Mouse (Mus musculus): ENCODE measurements at regions not wholly inside any gene's neighbourhood (a gene's known extent, or its start where the extent isn't known, plus 50 kb on each side); places are given as distances from the start of the nearest gene placed in this dataset.
"Not testable (repeated sequence)": the region's sequence is repeated elsewhere in the genome, so short reads cannot be mapped to it uniquely, and the experiment has no call there.

GRCm38 (mm10) chr3:21149618-21150017 lies 782.6 kb upstream of the Agtr1b start:
- Histone ChIP-seq H3K4me3 (ENCODE audit: low read depth, low read length) (no peak overlapping the region), H3K27me3 (ENCODE audit: control insufficient read depth, insufficient read depth, low read length) (no peaks in the 10 kb centered on the region), H3K9ac (replicated peaks; ENCODE audit: low read depth, low read length) (no peak overlapping the region), H3K4me2 (ENCODE audit: low read depth, low read length) (no peak overlapping the region), H3K4me1 (ENCODE audit: control insufficient read depth, insufficient read depth, low read length) (no peaks in the 10 kb centered on the region), H3K36me3 (ENCODE audit: control insufficient read depth, insufficient read depth, low read length) (no peaks in the 10 kb centered on the region), H3K27ac (ENCODE audit: low read depth, low read length) (no peak overlapping the region), H3K9me3 (ENCODE audit: control insufficient read depth, low read length) (no peaks in the 10 kb centered on the region)
- no peak for ATAC-seq (ENCODE audit: low read depth)

GRCm38 (mm10) chr3:21128821-21129504 lies 762.0 kb upstream of the Agtr1b start:
- WGBS: 91% methylated on average over 1 of the region's 1 CpGs
- Histone ChIP-seq H3K9ac (replicated peaks; ENCODE audit: low read depth, low read length) (no peak overlapping the region), H3K4me2 (ENCODE audit: low read depth, low read length) (no peak overlapping the region), H3K27ac (ENCODE audit: low read depth, low read length) (no peak overlapping the region), H3K36me3 (ENCODE audit: control insufficient read depth, insufficient read depth, low read length) (no peaks in the 10 kb centered on the region), H3K4me1 (ENCODE audit: control insufficient read depth, insufficient read depth, low read length) (no peaks in the 10 kb centered on the region), H3K9me3 (ENCODE audit: control insufficient read depth, low read length) (no peaks in the 10 kb centered on the region), H3K4me3 (ENCODE audit: low read depth, low read length) (no peak overlapping the region), H3K27me3 (ENCODE audit: control insufficient read depth, insufficient read depth, low read length) (no peaks in the 10 kb centered on the region)
- no peak for ATAC-seq (ENCODE audit: low read depth)

GRCm38 (mm10) chr3:21126191-21126590 lies 759.2 kb upstream of the Agtr1b start:
- no peak overlapping the region for H3K4me3 ChIP-seq (ENCODE audit: low read depth, low read length)
- no peaks in the 10 kb centered on the region for H3K36me3 ChIP-seq (ENCODE audit: control insufficient read depth, insufficient read depth, low read length)
- H3K27ac ChIP-seq (ENCODE audit: low read depth, low read length): no peak overlapping the region
- H3K4me1 ChIP-seq (ENCODE audit: control insufficient read depth, insufficient read depth, low read length): no peaks in the 10 kb centered on the region
- no peaks in the 10 kb centered on the region for H3K27me3 ChIP-seq (ENCODE audit: control insufficient read depth, insufficient read depth, low read length)
- no peaks in the 10 kb centered on the region for H3K9me3 ChIP-seq (ENCODE audit: control insufficient read depth, low read length)
- no peak overlapping the region for H3K4me2 ChIP-seq (ENCODE audit: low read depth, low read length)
- no peak overlapping the region for H3K9ac ChIP-seq (replicated peaks; ENCODE audit: low read depth, low read length)
- no peak for ATAC-seq (ENCODE audit: low read depth)

GRCm38 (mm10) chr3:21118164-21118902 lies 751.4 kb upstream of the Agtr1b start:
- no peak for ATAC-seq (ENCODE audit: low read depth)
- H3K4me3 ChIP-seq (ENCODE audit: low read depth, low read length): no peak overlapping the region
- no peak overlapping the region for H3K27ac ChIP-seq (ENCODE audit: low read depth, low read length)
- no peak overlapping the region for H3K9ac ChIP-seq (replicated peaks; ENCODE audit: low read depth, low read length)
- 71% methylated on average over 1 of the region's 1 CpGs for WGBS
- H3K9me3 ChIP-seq (ENCODE audit: control insufficient read depth, low read length): no peaks in the 10 kb centered on the region
- H3K36me3 ChIP-seq (ENCODE audit: control insufficient read depth, insufficient read depth, low read length): no peaks in the 10 kb centered on the region
- H3K4me1 ChIP-seq (ENCODE audit: control insufficient read depth, insufficient read depth, low read length): no peaks in the 10 kb centered on the region
- no peaks in the 10 kb centered on the region for H3K27me3 ChIP-seq (ENCODE audit: control insufficient read depth, insufficient read depth, low read length)
- H3K4me2 ChIP-seq (ENCODE audit: low read depth, low read length): no peak overlapping the region

- 60% methylated on average over 1 of the region's 1 CpGs for WGBS
- Histone ChIP-seq H3K9ac (replicated peaks; ENCODE audit: low read depth, low read length) (no peak overlapping the region), H3K4me1 (ENCODE audit: control insufficient read depth, insufficient read depth, low read length) (no peaks in the 10 kb centered on the region), H3K9me3 (ENCODE audit: control insufficient read depth, low read length) (no peaks in the 10 kb centered on the region), H3K4me3 (ENCODE audit: low read depth, low read length) (no peak overlapping the region), H3K27ac (ENCODE audit: low read depth, low read length) (no peak overlapping the region), H3K27me3 (ENCODE audit: control insufficient read depth, insufficient read depth, low read length) (no peaks in the 10 kb centered on the region), H3K36me3 (ENCODE audit: control insufficient read depth, insufficient read depth, low read length) (no peaks in the 10 kb centered on the region), H3K4me2 (ENCODE audit: low read depth, low read length) (no peak overlapping the region)
- no peak for ATAC-seq (ENCODE audit: low read depth)
These were observed 745.0 kb upstream of the Agtr1b start for GRCm38 (mm10) chr3:21111735-21112518.

GRCm38 (mm10) chr3:21090206-21090605 lies 723.2 kb upstream of the Agtr1b start:
- Histone ChIP-seq H3K27me3 (ENCODE audit: control insufficient read depth, insufficient read depth, low read length) (no peaks in the 10 kb centered on the region), H3K36me3 (ENCODE audit: control insufficient read depth, insufficient read depth, low read length) (no peaks in the 10 kb centered on the region), H3K9ac (replicated peaks; ENCODE audit: low read depth, low read length) (no peak overlapping the region), H3K4me1 (ENCODE audit: control insufficient read depth, insufficient read depth, low read length) (no peaks in the 10 kb centered on the region), H3K4me3 (ENCODE audit: low read depth, low read length) (no peak overlapping the region), H3K4me2 (ENCODE audit: low read depth, low read length) (no peak overlapping the region), H3K27ac (ENCODE audit: low read depth, low read length) (no peak overlapping the region), H3K9me3 (ENCODE audit: control insufficient read depth, low read length) (no peaks in the 10 kb centered on the region)
- ATAC-seq (ENCODE audit: low read depth): no peak

- no peak for ATAC-seq (ENCODE audit: low read depth)
- H3K27me3 ChIP-seq (ENCODE audit: control insufficient read depth, insufficient read depth, low read length): no peaks in the 10 kb centered on the region
- no peak overlapping the region for H3K4me2 ChIP-seq (ENCODE audit: low read depth, low read length)
- H3K36me3 ChIP-seq (ENCODE audit: control insufficient read depth, insufficient read depth, low read length): no peaks in the 10 kb centered on the region
- WGBS: 86% methylated on average over 1 of the region's 1 CpGs
- no peak overlapping the region for H3K27ac ChIP-seq (ENCODE audit: low read depth, low read length)
- H3K9ac ChIP-seq (replicated peaks; ENCODE audit: low read depth, low read length): no peak overlapping the region
- H3K4me1 ChIP-seq (ENCODE audit: control insufficient read depth, insufficient read depth, low read length): no peaks in the 10 kb centered on the region
- no peak overlapping the region for H3K4me3 ChIP-seq (ENCODE audit: low read depth, low read length)
- H3K9me3 ChIP-seq (ENCODE audit: control insufficient read depth, low read length): no peaks in the 10 kb centered on the region
These were observed 719.4 kb upstream of the Agtr1b start for GRCm38 (mm10) chr3:21086426-21086825.

- H3K36me3 ChIP-seq (ENCODE audit: control insufficient read depth, insufficient read depth, low read length): no peaks in the 10 kb centered on the region
- no peaks in the 10 kb centered on the region for H3K4me1 ChIP-seq (ENCODE audit: control insufficient read depth, insufficient read depth, low read length)
- no peaks in the 10 kb centered on the region for H3K27me3 ChIP-seq (ENCODE audit: control insufficient read depth, insufficient read depth, low read length)
- no peak overlapping the region for H3K9ac ChIP-seq (replicated peaks; ENCODE audit: low read depth, low read length)
- H3K4me2 ChIP-seq (ENCODE audit: low read depth, low read length): no peak overlapping the region
- WGBS: 68% methylated on average over 2 of the region's 2 CpGs
- no peak for ATAC-seq (ENCODE audit: low read depth)
- no peak overlapping the region for H3K27ac ChIP-seq (ENCODE audit: low read depth, low read length)
- H3K9me3 ChIP-seq (ENCODE audit: control insufficient read depth, low read length): no peaks in the 10 kb centered on the region
- no peak overlapping the region for H3K4me3 ChIP-seq (ENCODE audit: low read depth, low read length)
These were observed 710.6 kb upstream of the Agtr1b start for GRCm38 (mm10) chr3:21077548-21077947.

GRCm38 (mm10) chr3:21053337-21053736 lies 686.4 kb upstream of the Agtr1b start:
- H3K27me3 ChIP-seq (ENCODE audit: control insufficient read depth, insufficient read depth, low read length); H3K4me2 ChIP-seq (ENCODE audit: low read depth, low read length): not testable (repeated sequence)
- WGBS: 67% methylated on average over 1 of the region's 2 CpGs

More at GRCm38 (mm10) chr3:21053337-21053736, 686.4 kb upstream of the Agtr1b start:
- not testable (repeated sequence) for H3K4me3 ChIP-seq (ENCODE audit: low read depth, low read length); H3K27ac ChIP-seq (ENCODE audit: low read depth, low read length); H3K4me1 ChIP-seq (ENCODE audit: control insufficient read depth, insufficient read depth, low read length); H3K9ac ChIP-seq (replicated peaks; ENCODE audit: low read depth, low read length); ATAC-seq (ENCODE audit: low read depth); H3K36me3 ChIP-seq (ENCODE audit: control insufficient read depth, insufficient read depth, low read length); H3K9me3 ChIP-seq (ENCODE audit: control insufficient read depth, low read length)
